Mouse (Mus musculus) MEL (cell line): Measurements from ENCODE around the gene Gabpa.

ENCODE experiments used
- BHLHE40 ChIP-seq: IDR thresholded peaks from 2 replicates; pipeline ENCODE4 v1.6.1; 2012; ENCODE audit warnings: low read depth, mild to moderate bottlenecking, inconsistent platforms, low read length, improper control_type of control experiment, borderline replicate concordance
- CHD1 ChIP-seq: IDR thresholded peaks from 2 replicates; pipeline ENCODE4 v1.6.1; 2012; ENCODE audit warnings: low read depth, mild to moderate bottlenecking, inconsistent platforms, low read length, improper control_type of control experiment
- CTCF ChIP-seq, 3 experiments: IDR thresholded peaks in 2 of 3; conservative IDR thresholded peaks in 1 of 3; 2 replicates each; pipeline ENCODE4 v1.5.1; 2011 to 2012; ENCODE audit warnings: low read length in 3 of 3, low read depth in 2 of 3, mild to moderate bottlenecking in 2 of 3, improper control_type of control experiment in 1 of 3, inconsistent platforms in 1 of 3, mixed read lengths in 1 of 3, moderate library complexity in 1 of 3; ENCODE audit not compliant: control insufficient read depth in 1 of 3, insufficient read depth in 1 of 3, poor library complexity in 1 of 3, severe bottlenecking in 1 of 3
- E2F4 ChIP-seq: IDR thresholded peaks from 2 replicates; pipeline ENCODE4 v1.6.1; 2011; ENCODE audit warnings: low read depth, low read length, improper control_type of control experiment, borderline replicate concordance
- EP300 ChIP-seq, 2 experiments: IDR thresholded peaks; 2 replicates each; pipeline ENCODE4 v1.6.1; 2011; ENCODE audit warnings: improper control_type of control experiment in 2 of 2, low read length in 2 of 2, low read depth in 1 of 2, mild to moderate bottlenecking in 1 of 2
- GATA1 ChIP-seq: IDR thresholded peaks from 2 replicates; pipeline ENCODE4 v1.6.1; 2011; ENCODE audit warnings: low read depth, low read length, improper control_type of control experiment
- NELFE ChIP-seq: IDR thresholded peaks from 2 replicates; pipeline ENCODE4 v1.6.1; 2011; ENCODE audit warnings: low read depth, low read length, improper control_type of control experiment
- POLR2A ChIP-seq, 2 experiments: IDR thresholded peaks; 2 replicates each; pipeline ENCODE4 v1.6.1; 2011 to 2012; ENCODE audit warnings: low read length in 2 of 2, mild to moderate bottlenecking in 2 of 2, control low read depth in 1 of 2, improper control_type of control experiment in 1 of 2, low read depth in 1 of 2, moderate library complexity in 1 of 2; ENCODE audit not compliant: control insufficient read depth in 1 of 2, insufficient read depth in 1 of 2, poor library complexity in 1 of 2
- SMC3 ChIP-seq: IDR thresholded peaks from 2 replicates; pipeline ENCODE4 v1.6.1; 2011; ENCODE audit warnings: low read depth, low read length, improper control_type of control experiment
- USF1 ChIP-seq: IDR thresholded peaks from 2 replicates; pipeline ENCODE4 v1.6.1; 2014; ENCODE audit warnings: low read depth, mild to moderate bottlenecking, inconsistent platforms, low read length, improper control_type of control experiment, moderate library complexity
- USF2 ChIP-seq, 2 experiments: IDR thresholded peaks; 2 replicates each; pipeline ENCODE4 v1.6.1; 2011 to 2012; ENCODE audit warnings: improper control_type of control experiment in 2 of 2, low read length in 2 of 2, borderline replicate concordance in 1 of 2, inconsistent platforms in 1 of 2, low read depth in 1 of 2, mild to moderate bottlenecking in 1 of 2; ENCODE audit not compliant: insufficient read depth in 1 of 2

DNA sequence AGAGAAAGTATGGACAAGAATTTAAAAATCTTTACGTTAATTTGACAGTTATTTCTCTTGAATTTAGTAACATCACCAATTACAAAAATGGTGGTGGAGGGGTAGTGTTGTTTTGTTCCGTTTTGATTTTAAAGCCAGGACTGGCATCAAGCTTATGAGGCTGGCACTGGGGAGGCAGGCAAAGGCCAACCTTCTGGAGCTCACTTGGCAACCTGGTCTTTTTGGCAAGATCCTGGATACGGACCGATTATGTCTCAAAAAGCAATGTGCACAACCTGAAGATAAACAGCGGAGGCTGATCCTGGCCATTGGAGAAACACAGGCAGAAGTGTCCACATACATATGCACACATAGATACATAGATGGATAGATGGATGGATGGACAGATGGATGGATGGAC is 2.0 kb upstream of the Gabpa start:
- TF ChIP-seq CTCF (IDR thresholded peaks at IDR 0.05 in 2 of 3, conservative IDR thresholded peaks at IDR 0.05 in 1 of 3; ENCODE audit: control insufficient read depth in 1 of 3, insufficient read depth in 1 of 3, low read depth in 2 of 3, low read length in 3 of 3, poor library complexity in 1 of 3, severe bottlenecking in 1 of 3), result no peak
- no peak for TF ChIP-seq POLR2A (IDR thresholded peaks at IDR 0.05; ENCODE audit: control insufficient read depth in 1 of 2, insufficient read depth in 1 of 2, low read depth in 1 of 2, low read length in 2 of 2, poor library complexity in 1 of 2)
- no peak for TF ChIP-seq USF1
- TF ChIP-seq CHD1, result no peak
- no peak for TF ChIP-seq EP300 (IDR thresholded peaks at IDR 0.05; ENCODE audit: low read depth in 1 of 2, low read length in 2 of 2)
- TF ChIP-seq GATA1, result no peak
- TF ChIP-seq NELFE, result no peak
- no peak for TF ChIP-seq USF2 (IDR thresholded peaks at IDR 0.05; ENCODE audit: borderline replicate concordance in 1 of 2, insufficient read depth in 1 of 2, low read depth in 1 of 2, low read length in 2 of 2)
- no peak for TF ChIP-seq BHLHE40
- no peak for TF ChIP-seq SMC3
- no peak for TF ChIP-seq E2F4
